17 mouse cellular contexts compared by ENCODE assay signal in genomic region chr12:98050057-98050456, GRCm38 (mm10).
DNase-seq lines count a peak whose midpoint lies in the region; ATAC-seq and TF ChIP-seq lines count a peak whose summit lies in the region.
"Had no signal": no experiment of that assay in that cellular context is flagged by ENCODE, and none has a peak within 500 bp of the region (broad histone marks: within the 10 kb centered on the region; RNA-seq: fewer than 3 reads in every experiment).

No protein-coding gene starts in this region.

- TF ChIP-seq POLR2A in embryonic fibroblast, embryonic 13.5 days (IDR thresholded peaks at IDR 0.05; ENCODE audit: low read depth, low read length) = no peak

- H3K36me3 ChIP-seq in hindbrain, embryonic 11.5 days (ENCODE audit: control insufficient read depth, insufficient read depth, low read length) = no peaks in the 10 kb centered on the region
- no peaks in the 10 kb centered on the region for H3K36me3 ChIP-seq in hindbrain, embryonic 13.5 days
- no peaks in the 10 kb centered on the region for H3K36me3 ChIP-seq in lung, embryonic 16.5 days (ENCODE audit: control insufficient read depth, insufficient read depth, low read length)
- no peaks in the 10 kb centered on the region for H3K36me3 ChIP-seq in neural tube, embryonic 14.5 days (ENCODE audit: control insufficient read depth, insufficient read depth, low read length)
- H3K36me3 ChIP-seq: stomach, embryonic 15.5 days had no signal

- no peak overlapping the region for H3K27ac ChIP-seq in hindbrain, embryonic 11.5 days (ENCODE audit: low read depth, low read length)
- no peak overlapping the region for H3K27ac ChIP-seq in hindbrain, embryonic 13.5 days
- H3K27ac ChIP-seq in lung, embryonic 16.5 days (ENCODE audit: low read length) = no peak overlapping the region
- peak overlapping the region; percentile 0; the same call in 1 of the 2 replicates for H3K27ac ChIP-seq in embryonic fibroblast, embryonic 13.5 days (ENCODE audit: insufficient read depth, low read length)
- 0 out of 2 replicates have a peak overlapping the region, but pooled peaks have one; percentile 8 for H3K27ac ChIP-seq in neural tube, embryonic 14.5 days (ENCODE audit: low read depth, low read length)
- H3K27ac ChIP-seq: macrophage; stomach, embryonic 15.5 days had no signal

- H3K9me3 ChIP-seq in hindbrain, embryonic 11.5 days (ENCODE audit: control insufficient read depth, low read length) = no peaks in the 10 kb centered on the region
- no peaks in the 10 kb centered on the region for H3K9me3 ChIP-seq in hindbrain, embryonic 13.5 days
- no peaks in the 10 kb centered on the region for H3K9me3 ChIP-seq in lung, embryonic 16.5 days (ENCODE audit: control insufficient read depth, low read length)
- no peaks in the 10 kb centered on the region for H3K9me3 ChIP-seq in neural tube, embryonic 14.5 days (ENCODE audit: control insufficient read depth, low read length)
- H3K9me3 ChIP-seq: stomach, embryonic 15.5 days had no signal

- no peak for TF ChIP-seq CTCF in embryonic fibroblast, embryonic 13.5 days (IDR thresholded peaks at IDR 0.05; ENCODE audit: borderline replicate concordance, insufficient read depth, low read length)

- 20% methylated on average over 5 of the region's 5 CpGs for WGBS in hindbrain, embryonic 11.5 days
- 19% methylated on average over 5 of the region's 5 CpGs for WGBS in hindbrain, embryonic 13.5 days
- 17% methylated on average over 5 of the region's 5 CpGs for WGBS in lung, embryonic 16.5 days
- WGBS in neural tube, embryonic 14.5 days = 5% methylated on average over 5 of the region's 5 CpGs

- peak; percentile 53; the same call in 1 of the 2 replicates for ATAC-seq in hindbrain, embryonic 11.5 days (ENCODE audit: low FRiP score)
- ATAC-seq in hindbrain, embryonic 13.5 days (ENCODE audit: low FRiP score) = no peak
- 0 out of 2 replicates have a peak, but pooled peaks have one; percentile 26 for ATAC-seq in lung, embryonic 16.5 days (ENCODE audit: low read depth)
- ATAC-seq in neural tube, embryonic 14.5 days (ENCODE audit: low read depth) = no peak
- ATAC-seq: activated CD4-positive, CD25-positive, alpha-beta regulatory T cell, adult 4 months; intestine, embryonic 16.5 days had no signal

- H3K27me3 ChIP-seq in hindbrain, embryonic 11.5 days (ENCODE audit: control insufficient read depth, insufficient read depth, low read length) = no peaks in the 10 kb centered on the region
- H3K27me3 ChIP-seq in hindbrain, embryonic 13.5 days = no peaks in the 10 kb centered on the region
- H3K27me3 ChIP-seq in lung, embryonic 16.5 days (ENCODE audit: control insufficient read depth, insufficient read depth, low read depth, low read length) = no peaks in the 10 kb centered on the region
- no peaks in the 10 kb centered on the region for H3K27me3 ChIP-seq in neural tube, embryonic 14.5 days (ENCODE audit: control insufficient read depth, insufficient read depth, low read length)
- H3K27me3 ChIP-seq: stomach, embryonic 15.5 days had no signal

- H3K4me1 ChIP-seq in hindbrain, embryonic 11.5 days (replicated peaks; ENCODE audit: control insufficient read depth, insufficient read depth, low read length) = no peaks in the 10 kb centered on the region
- peaks cover 18% of the 10 kb centered on the region for H3K4me1 ChIP-seq in hindbrain, embryonic 13.5 days (replicated peaks)
- H3K4me1 ChIP-seq in lung, embryonic 16.5 days (replicated peaks; ENCODE audit: control insufficient read depth, insufficient read depth, low read length) = no peaks in the 10 kb centered on the region
- peaks cover 7% of the 10 kb centered on the region for H3K4me1 ChIP-seq in embryonic fibroblast, embryonic 13.5 days (ENCODE audit: control insufficient read depth, insufficient read depth, low read length)
- peaks cover 11% of the 10 kb centered on the region; the same call in 1 of the 2 replicates for H3K4me1 ChIP-seq in neural tube, embryonic 14.5 days (ENCODE audit: control insufficient read depth, insufficient read depth, low read length)
- H3K4me1 ChIP-seq: stomach, embryonic 15.5 days had no signal

- DNase-seq in hindbrain, embryonic 11.5 days (ENCODE audit: low spot score) = peak; percentile 22
- no peak for DNase-seq in lung, adult 18-20 months
- no peak for DNase-seq in c-Kit-positive CD71-positive TER-119-positive erythroid progenitor cells, embryonic 14.5 days (ENCODE audit: low spot score)
- DNase-seq in urinary bladder, adult 18-20 months (ENCODE audit: low spot score in 2 of 2) = no peak
- DNase-seq: cerebellum, adult 9-11 months; heart, adult 18-20 months; heart, postnatal 36 days; thymus, postnatal 14 days had no signal

- H3K4me2 ChIP-seq in hindbrain, embryonic 11.5 days (replicated peaks; ENCODE audit: low read depth, low read length) = no peak overlapping the region
- no peak overlapping the region for H3K4me2 ChIP-seq in hindbrain, embryonic 13.5 days
- H3K4me2 ChIP-seq in lung, embryonic 16.5 days (ENCODE audit: low read depth, low read length) = no peak overlapping the region
- no peak overlapping the region for H3K4me2 ChIP-seq in neural tube, embryonic 14.5 days (ENCODE audit: low read depth, low read length)
- H3K4me2 ChIP-seq: liver, embryonic 11.5 days; stomach, embryonic 15.5 days had no signal

- H3K9ac ChIP-seq in hindbrain, embryonic 11.5 days (ENCODE audit: low read depth, low read length) = no peak overlapping the region
- no peak overlapping the region for H3K9ac ChIP-seq in hindbrain, embryonic 13.5 days
- H3K9ac ChIP-seq in lung, embryonic 16.5 days (ENCODE audit: low read length) = no peak overlapping the region
- no peak overlapping the region for H3K9ac ChIP-seq in neural tube, embryonic 14.5 days (replicated peaks; ENCODE audit: low read depth, low read length)
- H3K9ac ChIP-seq: stomach, embryonic 15.5 days had no signal

- H3K4me3 ChIP-seq in hindbrain, embryonic 11.5 days (ENCODE audit: low read depth, low read length) = no peak overlapping the region
- no peak overlapping the region for H3K4me3 ChIP-seq in hindbrain, embryonic 13.5 days
- no peak overlapping the region for H3K4me3 ChIP-seq in lung, embryonic 16.5 days (ENCODE audit: low read length)
- H3K4me3 ChIP-seq in embryonic fibroblast, embryonic 13.5 days (ENCODE audit: insufficient read depth, low read length) = no peak overlapping the region
- H3K4me3 ChIP-seq in neural tube, embryonic 14.5 days (ENCODE audit: low read depth, low read length) = no peak overlapping the region
- H3K4me3 ChIP-seq: stomach, embryonic 15.5 days had no signal

Comparison
In these comparisons a context has a peak if more than half of its experiments do, and no peak if none do; other contexts are left out.
1. ATAC-seq: peak in hindbrain, embryonic 11.5 days (single experiment) and lung, embryonic 16.5 days (single experiment); none in hindbrain, embryonic 13.5 days (single experiment) and neural tube, embryonic 14.5 days (single experiment).
2. H3K27ac ChIP-seq: peak in embryonic fibroblast, embryonic 13.5 days (single experiment) and neural tube, embryonic 14.5 days (single experiment); none in hindbrain, embryonic 11.5 days (single experiment), hindbrain, embryonic 13.5 days (single experiment) and lung, embryonic 16.5 days (single experiment).